Mouse (Mus musculus): ENCODE measurements around the gene Fsip1. TPM values are rescaled to one million over a fixed set of nuclear protein-coding genes. Genes with fewer than 3 reads are reported as not detected.

Gene Fsip1
- polyA plus RNA-seq (2011; ENCODE audit: insufficient read length, low read depth, missing spikeins): 0.92 and 0.93 TPM in 2 replicates

DNA sequence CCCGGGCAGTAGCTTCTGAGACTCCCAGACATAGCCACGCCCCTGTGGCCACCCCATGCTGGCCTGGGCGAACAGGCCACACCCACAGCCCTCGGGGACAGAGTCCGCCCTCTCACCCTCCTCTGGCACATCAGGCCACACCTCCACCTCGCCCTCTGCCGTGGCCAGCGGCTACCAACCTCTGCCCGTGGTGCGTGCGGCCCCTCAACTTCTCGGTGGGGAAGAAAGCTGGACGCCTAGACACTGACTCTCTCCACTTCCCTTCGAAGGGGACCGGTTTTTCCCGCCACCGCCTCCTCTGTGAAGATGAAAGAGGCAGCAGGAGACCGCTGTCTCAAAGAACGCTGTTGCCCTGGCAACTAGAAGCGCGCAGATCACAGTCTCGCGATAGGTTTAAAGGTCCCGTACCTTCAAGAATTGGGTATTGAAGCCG is at the start of gene Fsip1:
TSS of gene Fsip1 (minus strand) at position 346 of the 433 bp plus-strand sequence.
- Histone ChIP-seq H3K4me3 (ENCODE audit: insufficient read depth, low read length) (peak within 1 kb of the TSS; percentile 43), H3K27ac (ENCODE audit: insufficient read depth, low read length) (no peak within 1 kb of the TSS), H3K4me1 (ENCODE audit: control insufficient read depth, insufficient read depth, low read length) (no peaks in the 10 kb centered on the region)
- no peak for TF ChIP-seq CTCF (IDR thresholded peaks at IDR 0.05; ENCODE audit: borderline replicate concordance, insufficient read depth, low read length)
- TF ChIP-seq POLR2A (IDR thresholded peaks at IDR 0.05; ENCODE audit: low read depth, low read length): no peak

DNA sequence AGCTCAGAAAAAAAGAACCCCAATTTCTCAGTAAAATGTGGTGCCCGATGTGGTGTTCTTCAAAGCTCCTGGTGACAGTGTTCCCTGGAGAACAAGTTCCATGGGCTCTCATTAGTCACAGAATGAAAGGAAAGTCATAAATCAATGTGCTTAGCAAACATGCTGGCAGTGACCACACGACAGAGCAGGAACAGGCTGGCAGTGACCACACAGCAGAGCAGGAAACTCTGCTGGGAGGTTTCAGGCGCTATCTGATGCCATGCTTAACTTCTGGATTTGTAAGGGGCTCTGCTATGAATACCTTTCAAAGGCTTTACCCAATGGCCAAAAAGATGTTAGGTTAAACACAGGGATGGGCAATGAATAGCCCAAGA is 49.7 kb upstream of the Fsip1 start:
- Histone ChIP-seq H3K27ac (ENCODE audit: insufficient read depth, low read length) (no peak overlapping the region), H3K4me3 (ENCODE audit: insufficient read depth, low read length) (no peak overlapping the region), H3K4me1 (ENCODE audit: control insufficient read depth, insufficient read depth, low read length) (no peaks in the 10 kb centered on the region)
- no peak for TF ChIP-seq POLR2A (IDR thresholded peaks at IDR 0.05; ENCODE audit: low read depth, low read length)
- TF ChIP-seq CTCF (IDR thresholded peaks at IDR 0.05; ENCODE audit: borderline replicate concordance, insufficient read depth, low read length): no peak

DNA sequence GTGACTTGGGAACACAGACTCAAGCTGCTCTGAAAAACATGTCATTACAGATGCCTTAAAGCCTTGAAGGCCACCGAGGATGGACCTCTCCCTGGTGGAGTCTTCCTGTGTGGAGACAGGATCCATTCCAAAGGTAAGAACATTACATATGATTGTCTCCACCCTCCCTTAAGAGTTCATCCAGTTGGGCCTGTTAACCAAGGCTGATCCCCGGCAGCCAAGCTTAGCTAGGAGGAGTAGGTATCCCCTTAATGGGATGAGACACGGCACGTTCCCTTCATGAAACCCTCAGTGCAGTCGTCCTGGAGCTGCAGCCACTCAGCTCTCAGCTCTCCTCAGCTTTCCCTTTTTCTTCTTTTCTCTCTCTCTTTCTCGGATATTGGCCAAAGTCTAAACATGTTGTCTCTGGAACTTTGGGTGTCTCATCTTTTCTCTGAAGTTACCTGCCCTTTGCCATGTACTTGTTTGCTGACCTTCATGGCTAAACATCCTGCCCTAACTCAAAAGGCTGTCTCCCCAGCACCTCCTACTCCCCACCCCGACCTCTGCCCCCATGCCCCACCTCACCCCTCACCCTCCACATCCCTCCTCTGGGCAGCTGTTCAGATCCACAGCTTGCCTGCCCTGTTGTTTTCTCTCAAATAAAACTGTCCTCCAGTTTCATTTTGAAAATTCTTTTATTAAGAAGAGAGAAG is 49.2 kb upstream of the Fsip1 start:
- Histone ChIP-seq H3K4me3 (ENCODE audit: insufficient read depth, low read length) (no peak overlapping the region), H3K4me1 (ENCODE audit: control insufficient read depth, insufficient read depth, low read length) (no peaks in the 10 kb centered on the region), H3K27ac (ENCODE audit: insufficient read depth, low read length) (no peak overlapping the region)
- no peak for TF ChIP-seq POLR2A (IDR thresholded peaks at IDR 0.05; ENCODE audit: low read depth, low read length)
- no peak for TF ChIP-seq CTCF (IDR thresholded peaks at IDR 0.05; ENCODE audit: borderline replicate concordance, insufficient read depth, low read length)

DNA sequence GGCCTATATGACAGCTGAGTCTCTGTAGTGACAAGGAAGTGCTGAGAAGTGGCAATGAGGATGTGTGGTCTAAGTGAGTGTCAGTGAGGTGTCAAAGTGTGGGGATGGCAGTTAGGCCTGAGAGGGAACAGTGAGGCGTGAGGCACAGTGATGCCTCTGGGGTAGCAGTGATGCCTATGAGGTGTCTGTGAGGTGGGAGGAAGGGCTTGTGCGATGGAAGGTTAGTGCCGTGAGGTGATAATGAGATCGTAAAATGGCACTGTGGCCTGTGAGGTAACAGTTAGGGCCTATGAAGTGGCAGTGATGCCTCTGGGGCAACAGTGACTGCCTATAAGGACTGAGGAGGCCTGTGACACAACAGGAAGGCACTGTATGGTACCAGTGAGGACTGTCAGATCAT is 46.7 kb upstream of the Fsip1 start:
- H3K4me3 ChIP-seq (ENCODE audit: insufficient read depth, low read length): no peak overlapping the region
- TF ChIP-seq POLR2A (IDR thresholded peaks at IDR 0.05; ENCODE audit: low read depth, low read length): no peak
- TF ChIP-seq CTCF (IDR thresholded peaks at IDR 0.05; ENCODE audit: borderline replicate concordance, insufficient read depth, low read length): no peak
- H3K4me1 ChIP-seq (ENCODE audit: control insufficient read depth, insufficient read depth, low read length): peaks cover 10% of the 10 kb centered on the region
- no peak overlapping the region for H3K27ac ChIP-seq (ENCODE audit: insufficient read depth, low read length)

DNA sequence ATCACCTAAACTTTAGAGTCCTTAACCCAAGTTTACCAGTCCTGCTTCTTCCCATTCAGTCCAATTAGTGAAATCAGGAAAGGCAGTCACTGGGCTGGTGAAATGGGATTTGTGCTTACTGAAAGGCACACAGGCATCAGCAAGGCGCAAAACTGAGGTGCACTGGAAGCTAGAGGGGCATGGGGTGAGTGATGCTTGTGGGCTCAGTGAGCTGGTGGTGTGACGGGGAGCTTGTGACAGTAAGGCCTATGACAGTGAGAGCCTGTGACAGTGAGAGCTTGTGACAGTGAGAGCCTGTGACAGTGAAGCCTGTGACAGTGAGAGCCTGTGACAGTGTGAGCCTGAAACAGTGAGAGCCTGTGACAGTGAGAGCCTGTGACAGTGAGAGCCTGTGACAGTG is 44.9 kb upstream of the Fsip1 start:
- H3K4me3 ChIP-seq (ENCODE audit: insufficient read depth, low read length): no peak overlapping the region
- TF ChIP-seq POLR2A (IDR thresholded peaks at IDR 0.05; ENCODE audit: low read depth, low read length): no peak
- no peak for TF ChIP-seq CTCF (IDR thresholded peaks at IDR 0.05; ENCODE audit: borderline replicate concordance, insufficient read depth, low read length)
- peaks cover 20% of the 10 kb centered on the region for H3K4me1 ChIP-seq (ENCODE audit: control insufficient read depth, insufficient read depth, low read length)
- H3K27ac ChIP-seq (ENCODE audit: insufficient read depth, low read length): no peak overlapping the region

DNA sequence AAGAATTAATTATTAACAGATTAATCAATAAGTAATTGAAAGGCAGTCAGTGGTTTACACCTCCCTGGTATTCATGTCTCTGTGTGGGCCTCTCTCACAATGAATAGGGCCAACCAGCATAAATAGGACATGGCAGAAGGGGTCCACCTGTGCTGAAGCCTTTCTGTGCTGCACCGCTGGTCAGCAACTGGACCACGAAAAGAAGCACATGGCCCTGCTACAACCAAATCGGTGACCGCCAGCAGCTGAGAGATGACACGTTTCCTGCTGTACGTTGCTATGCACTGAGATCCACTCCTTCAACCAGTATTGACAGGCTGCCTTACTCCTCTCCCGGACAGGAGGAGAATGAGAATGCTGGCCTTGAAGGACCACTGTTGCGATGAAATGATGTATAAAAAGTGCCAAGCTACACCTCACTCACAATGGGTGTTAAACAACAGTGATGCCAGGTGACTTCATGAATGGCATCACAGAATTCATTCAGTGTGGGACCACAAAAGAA is 44.3 kb upstream of the Fsip1 start:
- Histone ChIP-seq H3K4me1 (ENCODE audit: control insufficient read depth, insufficient read depth, low read length) (peaks cover 20% of the 10 kb centered on the region), H3K27ac (ENCODE audit: insufficient read depth, low read length) (no peak overlapping the region), H3K4me3 (ENCODE audit: insufficient read depth, low read length) (no peak overlapping the region)
- TF ChIP-seq CTCF (IDR thresholded peaks at IDR 0.05; ENCODE audit: borderline replicate concordance, insufficient read depth, low read length): no peak
- no peak for TF ChIP-seq POLR2A (IDR thresholded peaks at IDR 0.05; ENCODE audit: low read depth, low read length)

DNA sequence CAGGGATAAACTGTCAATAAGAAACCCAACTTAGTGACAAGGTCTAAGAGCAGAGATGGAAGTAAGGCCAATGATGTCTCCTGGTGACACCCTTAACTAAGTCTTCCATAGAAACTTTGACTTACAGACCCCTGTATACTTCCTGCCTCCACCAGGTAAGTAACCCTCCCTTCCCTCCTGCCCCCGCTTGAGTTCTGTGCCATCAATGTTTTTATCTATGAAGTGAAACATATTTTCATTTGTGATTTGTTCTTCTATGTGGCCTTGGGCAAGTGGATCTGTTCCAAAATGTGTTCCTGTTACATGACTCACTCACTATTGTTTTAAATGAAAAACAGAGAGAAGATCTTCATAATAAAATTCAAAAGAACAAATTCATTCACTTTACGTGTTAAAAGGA is 43.2 kb upstream of the Fsip1 start:
- H3K4me3 ChIP-seq (ENCODE audit: insufficient read depth, low read length): no peak overlapping the region
- peaks cover 23% of the 10 kb centered on the region for H3K4me1 ChIP-seq (ENCODE audit: control insufficient read depth, insufficient read depth, low read length)
- H3K27ac ChIP-seq (ENCODE audit: insufficient read depth, low read length): peak overlapping the region; percentile 51; the same call in 1 of the 2 replicates
- TF ChIP-seq CTCF (IDR thresholded peaks at IDR 0.05; ENCODE audit: borderline replicate concordance, insufficient read depth, low read length) (no peak), POLR2A (IDR thresholded peaks at IDR 0.05; ENCODE audit: low read depth, low read length) (no peak)

DNA sequence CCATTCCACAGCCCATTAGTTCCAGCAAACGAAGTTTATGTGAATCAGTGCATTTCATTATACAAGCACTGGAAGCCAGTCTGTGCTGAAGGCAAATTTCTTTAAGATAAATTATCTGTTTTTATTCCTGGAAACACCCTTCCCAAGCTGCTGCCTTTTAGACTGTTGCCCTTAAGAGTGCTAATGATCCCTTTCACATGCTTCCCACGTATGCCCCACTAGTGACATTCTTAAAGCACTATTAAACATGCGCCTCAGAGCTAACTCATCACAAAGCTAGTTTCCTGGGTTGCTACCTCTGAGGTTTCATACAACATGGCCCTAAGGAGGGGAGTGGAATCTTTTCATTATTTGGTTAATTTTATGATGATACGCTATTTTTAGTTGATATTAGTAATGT is 41.8 kb upstream of the Fsip1 start:
- no peak for TF ChIP-seq CTCF (IDR thresholded peaks at IDR 0.05; ENCODE audit: borderline replicate concordance, insufficient read depth, low read length)
- Histone ChIP-seq H3K4me3 (ENCODE audit: insufficient read depth, low read length) (no peak overlapping the region), H3K4me1 (ENCODE audit: control insufficient read depth, insufficient read depth, low read length) (peaks cover 23% of the 10 kb centered on the region), H3K27ac (ENCODE audit: insufficient read depth, low read length) (peak overlapping the region; percentile 98)

DNA sequence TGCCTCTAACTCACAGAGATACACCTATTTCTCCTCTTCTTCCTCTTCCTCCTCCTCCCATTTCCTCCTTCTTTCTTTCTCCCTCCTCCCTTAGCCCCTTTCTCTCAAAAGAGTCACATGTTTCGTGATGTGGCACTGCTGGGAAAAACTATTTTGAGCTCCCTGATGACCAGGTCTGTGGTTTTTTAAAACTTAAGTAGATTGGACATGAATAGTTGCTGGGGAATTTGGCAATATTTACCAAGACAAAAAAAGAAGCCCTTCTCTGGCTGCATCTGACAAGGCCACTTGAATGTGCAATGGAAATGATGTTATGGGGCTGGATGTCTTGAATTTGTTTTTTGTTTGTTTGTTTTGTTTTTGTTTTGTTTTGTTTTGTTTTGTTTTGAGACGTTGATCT is 41.2 kb upstream of the Fsip1 start:
- Histone ChIP-seq H3K4me1 (ENCODE audit: control insufficient read depth, insufficient read depth, low read length) (peaks cover 23% of the 10 kb centered on the region), H3K4me3 (ENCODE audit: insufficient read depth, low read length) (no peak overlapping the region), H3K27ac (ENCODE audit: insufficient read depth, low read length) (peak overlapping the region; percentile 98)
- TF ChIP-seq CTCF (IDR thresholded peaks at IDR 0.05; ENCODE audit: borderline replicate concordance, insufficient read depth, low read length) (no peak), POLR2A (IDR thresholded peaks at IDR 0.05; ENCODE audit: low read depth, low read length) (no peak)

DNA sequence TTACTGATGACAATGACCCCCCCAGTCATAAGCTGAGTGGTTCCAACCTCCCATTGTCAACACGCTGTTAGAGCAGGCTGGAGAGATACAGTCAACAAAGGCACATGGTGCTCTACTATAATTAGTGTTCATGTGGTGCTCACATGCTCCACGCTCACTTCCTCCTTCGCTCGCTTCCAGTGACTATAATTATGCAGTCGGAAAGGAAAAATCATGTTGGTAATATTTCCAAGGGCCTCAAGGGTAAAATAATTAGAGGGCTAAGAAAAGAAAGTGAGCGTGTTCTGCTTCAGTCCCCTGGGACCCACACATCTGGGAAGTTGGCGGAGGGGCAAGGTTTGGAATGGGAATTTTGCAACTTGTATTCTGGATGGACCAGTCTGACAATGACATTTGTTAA is 38.7 kb upstream of the Fsip1 start:
- peaks cover 23% of the 10 kb centered on the region for H3K4me1 ChIP-seq (ENCODE audit: control insufficient read depth, insufficient read depth, low read length)
- peak overlapping the region; percentile 82 for H3K27ac ChIP-seq (ENCODE audit: insufficient read depth, low read length)
- no peak overlapping the region for H3K4me3 ChIP-seq (ENCODE audit: insufficient read depth, low read length)
- TF ChIP-seq POLR2A (IDR thresholded peaks at IDR 0.05; ENCODE audit: low read depth, low read length) (no peak), CTCF (IDR thresholded peaks at IDR 0.05; ENCODE audit: borderline replicate concordance, insufficient read depth, low read length) (no peak)
